Mouse (Mus musculus) MEL (cell line): ENCODE data around the gene Csnk1g2. TPM values are rescaled to one million over a fixed set of nuclear protein-coding genes. Genes with fewer than 3 reads are reported as not detected.

Experiments
- DNase-seq: peaks from one replicate; pipeline ENCODE4 v3.0.0; 2011; ENCODE audit warnings: low read depth, low spot score
- H3K27ac ChIP-seq: 2 replicates; pipeline ENCODE4 v1.5.1; 2012; ENCODE audit warnings: low read depth, mild to moderate bottlenecking, control low read depth, low read length, moderate library complexity; ENCODE audit not compliant: control insufficient read depth
- H3K27me3 ChIP-seq, 2 experiments: fragments of 150-350 bp in 1 of 2; sonication (generic) in 1 of 2; 2 replicates each; pipeline ENCODE4 v1.6.1; 2012; ENCODE audit warnings: low read length in 2 of 2, mild to moderate bottlenecking in 2 of 2, improper control_type of control experiment in 1 of 2, moderate library complexity in 1 of 2; ENCODE audit not compliant: insufficient read depth in 2 of 2, control insufficient read depth in 1 of 2
- H3K36me3 ChIP-seq, 2 experiments: 2 replicates each; pipeline ENCODE4 v1.6.1; 2012 to 2014; ENCODE audit warnings: low read length in 2 of 2, improper control_type of control experiment in 1 of 2, inconsistent platforms in 1 of 2, mild to moderate bottlenecking in 1 of 2; ENCODE audit not compliant: insufficient read depth in 2 of 2, control insufficient read depth in 1 of 2
- H3K4me1 ChIP-seq, 2 experiments: fragments of 150-350 bp in 1 of 2; sonication (generic) in 1 of 2; 2 replicates each; pipeline ENCODE4 v1.6.1; 2012; ENCODE audit warnings: low read length in 2 of 2, improper control_type of control experiment in 1 of 2, mild to moderate bottlenecking in 1 of 2; ENCODE audit not compliant: insufficient read depth in 2 of 2, control insufficient read depth in 1 of 2
- H3K4me3 ChIP-seq, 2 experiments: fragments of 150-350 bp in 1 of 2; sonication (generic) in 1 of 2; 2 replicates each; pipeline ENCODE4 v1.5.1; 2012; ENCODE audit warnings: low read depth in 2 of 2, low read length in 2 of 2, mild to moderate bottlenecking in 2 of 2, moderate library complexity in 2 of 2, control low read depth in 1 of 2, improper control_type of control experiment in 1 of 2; ENCODE audit not compliant: control insufficient read depth in 1 of 2, insufficient read depth in 1 of 2
- H3K79me2 ChIP-seq: 2 replicates; pipeline ENCODE4 v1.6.1; 2012; ENCODE audit warnings: mild to moderate bottlenecking, low read length, moderate library complexity; ENCODE audit not compliant: control insufficient read depth, poor library complexity, insufficient read depth
- H3K9ac ChIP-seq: 2 replicates; pipeline ENCODE4 v1.6.1; 2012; ENCODE audit warnings: low read depth, mild to moderate bottlenecking, control low read depth, low read length, moderate library complexity; ENCODE audit not compliant: control insufficient read depth, poor library complexity, severe bottlenecking
- H3K9me3 ChIP-seq: fragments of 150-350 bp; sonication (generic); replicated peaks from 2 replicates; pipeline ENCODE4 v1.6.1; 2012; ENCODE audit warnings: mild to moderate bottlenecking, low read length, improper control_type of control experiment, moderate library complexity; ENCODE audit not compliant: insufficient read depth
- CHD2 ChIP-seq: IDR thresholded peaks from 2 replicates; pipeline ENCODE4 v1.6.1; 2011; ENCODE audit warnings: low read length, improper control_type of control experiment
- ETS1 ChIP-seq: IDR thresholded peaks from 2 replicates; pipeline ENCODE4 v1.6.1; 2012; ENCODE audit warnings: low read depth, mild to moderate bottlenecking, inconsistent platforms, low read length, improper control_type of control experiment, moderate library complexity
- GABPA ChIP-seq: IDR thresholded peaks from 2 replicates; pipeline ENCODE4 v1.6.1; 2012; ENCODE audit warnings: low read depth, mild to moderate bottlenecking, inconsistent platforms, low read length, improper control_type of control experiment, moderate library complexity
- HCFC1 ChIP-seq: IDR thresholded peaks from 2 replicates; pipeline ENCODE4 v1.6.1; 2012; ENCODE audit warnings: low read depth, mild to moderate bottlenecking, inconsistent platforms, low read length, improper control_type of control experiment, moderate library complexity
- KAT2A ChIP-seq: conservative IDR thresholded peaks from 2 replicates; pipeline ENCODE4 v1.6.1; 2012; ENCODE audit warnings: low read depth, low read length, improper control_type of control experiment, inconsistent platforms
- MAFK ChIP-seq: IDR thresholded peaks from 2 replicates; pipeline ENCODE4 v1.6.1; 2011; ENCODE audit warnings: low read depth, mild to moderate bottlenecking, low read length, improper control_type of control experiment, borderline replicate concordance
- MAX ChIP-seq: IDR thresholded peaks from 2 replicates; pipeline ENCODE4 v1.6.1; 2011; ENCODE audit warnings: low read length, improper control_type of control experiment
- MAZ ChIP-seq: IDR thresholded peaks from 2 replicates; pipeline ENCODE4 v1.6.1; 2012; ENCODE audit warnings: low read depth, mild to moderate bottlenecking, inconsistent platforms, low read length, improper control_type of control experiment
- MEF2A ChIP-seq: IDR thresholded peaks from 2 replicates; pipeline ENCODE4 v1.6.1; 2014; ENCODE audit warnings: low read depth, mild to moderate bottlenecking, inconsistent platforms, low read length, improper control_type of control experiment; ENCODE audit not compliant: poor library complexity, insufficient replicate concordance, severe bottlenecking; ENCODE audit errors: extremely low read depth
- MXI1 ChIP-seq: IDR thresholded peaks from 2 replicates; pipeline ENCODE4 v1.6.1; 2011; ENCODE audit warnings: mild to moderate bottlenecking, low read depth, low read length, improper control_type of control experiment
- MYB ChIP-seq: IDR thresholded peaks from 2 replicates; pipeline ENCODE4 v1.6.1; 2011; ENCODE audit warnings: mild to moderate bottlenecking, low read depth, low read length, improper control_type of control experiment
- NRF1 ChIP-seq: IDR thresholded peaks from 2 replicates; pipeline ENCODE4 v1.6.1; 2014; ENCODE audit warnings: low read depth, mild to moderate bottlenecking, inconsistent platforms, low read length, improper control_type of control experiment, moderate library complexity; ENCODE audit not compliant: poor library complexity, insufficient read depth, severe bottlenecking
- POLR2A ChIP-seq, 2 experiments: IDR thresholded peaks; 2 replicates each; pipeline ENCODE4 v1.6.1; 2011 to 2012; ENCODE audit warnings: low read length in 2 of 2, mild to moderate bottlenecking in 2 of 2, control low read depth in 1 of 2, improper control_type of control experiment in 1 of 2, low read depth in 1 of 2, moderate library complexity in 1 of 2; ENCODE audit not compliant: control insufficient read depth in 1 of 2, insufficient read depth in 1 of 2, poor library complexity in 1 of 2
- POLR2AphosphoS2 ChIP-seq: IDR thresholded peaks from 2 replicates; pipeline ENCODE4 v1.6.1; 2011; ENCODE audit warnings: low read length, improper control_type of control experiment
- SMC3 ChIP-seq: IDR thresholded peaks from 2 replicates; pipeline ENCODE4 v1.6.1; 2011; ENCODE audit warnings: low read depth, low read length, improper control_type of control experiment
- ZKSCAN1 ChIP-seq: IDR thresholded peaks from 2 replicates; pipeline ENCODE4 v1.6.1; 2012; ENCODE audit warnings: low read depth, mild to moderate bottlenecking, inconsistent platforms, low read length, improper control_type of control experiment, moderate library complexity
- ZMIZ1 ChIP-seq: IDR thresholded peaks from 2 replicates; pipeline ENCODE4 v1.6.1; 2012; ENCODE audit warnings: low read depth, mild to moderate bottlenecking, inconsistent platforms, low read length, improper control_type of control experiment, moderate library complexity
- polyA plus RNA-seq, 2 experiments: library from polyadenylated mRNA; stranded (reverse) in 1 of 2; unstranded in 1 of 2; fragments of >175 nt in 1 of 2; fragments of >200 nt in 1 of 2; gene quantifications; 2 replicates each; pipeline versions ENCODE4 v1.2.1 to v1.2.4; 2012; ENCODE audit warnings: low replicate concordance in 2 of 2, low read depth in 1 of 2; ENCODE audit not compliant: insufficient read length in 2 of 2, insufficient read depth in 1 of 2, missing spikeins in 1 of 2
- total RNA-seq: library from RNA; depleted of rRNA; stranded (reverse); fragments of 300-350 nt; gene quantifications from 2 replicates; pipeline ENCODE4 v1.2.3, GENCODE M21; 2012

The Csnk1g2 gene
- total and polyA plus RNA-seq, 3 experiments = 132 to 231 TPM; not detected in 1

DNA sequence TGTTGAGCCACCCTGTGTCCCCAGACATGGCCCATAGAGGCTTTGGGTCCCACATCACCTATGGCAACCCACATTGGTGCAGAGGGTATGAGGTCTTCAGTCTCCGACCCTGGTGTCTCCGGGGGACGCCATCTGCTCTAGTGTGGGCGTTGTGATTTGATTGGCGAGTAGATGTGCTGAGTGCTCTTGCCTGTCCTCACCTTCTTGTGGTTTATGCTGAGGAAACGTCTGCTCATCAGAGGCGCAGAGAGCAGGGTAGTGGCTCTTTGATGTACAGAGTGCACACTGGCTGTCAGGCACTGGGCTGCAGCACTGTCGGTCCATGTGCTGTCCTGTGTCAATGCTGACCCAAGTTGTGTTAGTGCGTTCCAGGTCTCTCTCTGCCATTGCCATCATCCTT lies 6.3 kb downstream of the Csnk1g2 start:
- H3K9me3 ChIP-seq = no peaks in the 10 kb centered on the region
- no peak overlapping the region for H3K9ac ChIP-seq
- peaks cover 0 to 5% of the 10 kb centered on the region in 2 experiments; a peak in 1 of 4 replicates for H3K4me1 ChIP-seq
- DNase-seq = no peak
- H3K4me3 ChIP-seq = no peak overlapping the region
- no peak overlapping the region for H3K27ac ChIP-seq
- H3K27me3 ChIP-seq = no peaks in the 10 kb centered on the region
- peaks cover 43% of the 10 kb centered on the region for H3K79me2 ChIP-seq
- no peak for TF ChIP-seq GABPA
- TF ChIP-seq MAX = no peak
- H3K36me3 ChIP-seq = no peaks in the 10 kb centered on the region; a peak in 1 of 4 replicates

DNA sequence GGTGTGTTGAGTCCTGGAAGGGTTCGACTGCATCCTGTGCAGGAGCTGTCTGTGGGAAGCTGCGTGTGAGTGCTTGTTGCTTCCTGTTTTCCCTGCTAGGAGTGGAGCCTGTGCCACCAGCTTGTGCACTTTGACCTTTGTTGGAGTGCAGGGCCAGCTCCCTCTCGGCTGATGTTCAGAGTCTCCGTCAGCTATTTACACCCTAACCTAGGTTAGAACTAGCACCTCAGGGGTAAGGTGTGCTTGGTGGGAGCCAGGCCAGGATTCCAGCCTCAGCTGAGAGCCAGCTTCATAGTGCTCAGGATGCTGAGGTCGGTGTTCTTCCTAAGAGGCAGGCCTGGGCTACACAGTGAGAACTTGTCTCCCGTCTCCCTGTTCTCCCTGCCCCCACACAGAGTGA lies 12.7 kb downstream of the Csnk1g2 start:
- H3K4me1 ChIP-seq = no peaks in the 10 kb centered on the region
- H3K79me2 ChIP-seq = no peaks in the 10 kb centered on the region; the same call in none of the 2 replicates
- H3K9me3 ChIP-seq = no peaks in the 10 kb centered on the region
- peaks cover 0 to 5% of the 10 kb centered on the region in 2 experiments; a peak in 1 of 4 replicates for H3K36me3 ChIP-seq
- no peaks in the 10 kb centered on the region for H3K27me3 ChIP-seq
- no peak overlapping the region for H3K9ac ChIP-seq
- no peak overlapping the region for H3K27ac ChIP-seq
- no peak overlapping the region for H3K4me3 ChIP-seq
- no peak for DNase-seq
- no peak for TF ChIP-seq MXI1
- TF ChIP-seq POLR2A (IDR thresholded peaks at IDR 0.05; ENCODE audit: control insufficient read depth in 1 of 2, insufficient read depth in 1 of 2, low read depth in 1 of 2, low read length in 2 of 2, poor library complexity in 1 of 2) = no peak; a peak in 1 of 4 replicates
- TF ChIP-seq MYB = no peak
- no peak for TF ChIP-seq MAZ
- TF ChIP-seq POLR2AphosphoS2 = no peak
- no peak for TF ChIP-seq CHD2
- TF ChIP-seq MAFK = no peak
- no peak for TF ChIP-seq MEF2A
- TF ChIP-seq NRF1 = no peak
- TF ChIP-seq ZKSCAN1 = no peak
- TF ChIP-seq KAT2A = no peak
- no peak for TF ChIP-seq SMC3
- no peak for TF ChIP-seq HCFC1
- TF ChIP-seq ETS1 = no peak
- no peak for TF ChIP-seq ZMIZ1
